Mouse (Mus musculus): ENCODE measurements around the gene Aass.

Aass gene

GRCm38 (mm10) chr6:23048836-23049235, 84.0 kb downstream of the Aass start:
- DNase-seq, result no peak

GRCm38 (mm10) chr6:23028251-23028650, 104.5 kb downstream of the Aass start:
- DNase-seq, result no peak
